Mouse (Mus musculus): Measurements from ENCODE around the gene Lactb. TPM values are rescaled to one million over a fixed set of nuclear protein-coding genes. Genes with fewer than 3 reads are reported as not detected.

Gene Lactb
- polyA plus RNA-seq, 1 experiment, result 10.1 TPM

Other genes starting within 250 kb of the Lactb start
- 5.1 and 5.9 TPM in 2 replicates for gene Aph1b, start 180.0 kb downstream of the Lactb start, polyA plus RNA-seq (2012; rRNA removed)
- 0.10 and 0.28 TPM in 2 replicates for gene Gm10647, start 178.4 kb downstream of the Lactb start, polyA plus RNA-seq (2012; rRNA removed)
- 1.6 and 1.9 TPM in 2 replicates for gene Aph1c, start 140.8 kb downstream of the Lactb start, polyA plus RNA-seq (2012; rRNA removed)
- gene Rab8b, start 55.8 kb downstream of the Lactb start, polyA plus RNA-seq (2012; rRNA removed), result 9.7 and 10.6 TPM in 2 replicates
- 59.1 and 75.4 TPM in 2 replicates for gene Rps27l, start 29.4 kb downstream of the Lactb start, polyA plus RNA-seq (2012; rRNA removed)
- gene Tpm1, start 73.9 kb upstream of the Lactb start, polyA plus RNA-seq (2012; rRNA removed), result 191 and 231 TPM in 2 replicates

Data from gonadal fat pad, adult 2 months (tissue).